Mouse (Mus musculus) bone marrow, adult 2 months (tissue): ENCODE measurements around the gene Amotl1.

Experiments used
- CTCF ChIP-seq: fragments of 200-500 bp; IDR thresholded peaks from 2 replicates; pipeline ENCODE4 v1.5.1; 2011; ENCODE audit warnings: low read length, control low read depth; ENCODE audit not compliant: control insufficient read depth, insufficient read depth
- POLR2A ChIP-seq: fragments of 200-500 bp; IDR thresholded peaks from 2 replicates; pipeline ENCODE4 v1.6.1; 2011; ENCODE audit warnings: low read depth, mild to moderate bottlenecking, control low read depth, low read length, borderline replicate concordance; ENCODE audit not compliant: control insufficient read depth

DNA sequence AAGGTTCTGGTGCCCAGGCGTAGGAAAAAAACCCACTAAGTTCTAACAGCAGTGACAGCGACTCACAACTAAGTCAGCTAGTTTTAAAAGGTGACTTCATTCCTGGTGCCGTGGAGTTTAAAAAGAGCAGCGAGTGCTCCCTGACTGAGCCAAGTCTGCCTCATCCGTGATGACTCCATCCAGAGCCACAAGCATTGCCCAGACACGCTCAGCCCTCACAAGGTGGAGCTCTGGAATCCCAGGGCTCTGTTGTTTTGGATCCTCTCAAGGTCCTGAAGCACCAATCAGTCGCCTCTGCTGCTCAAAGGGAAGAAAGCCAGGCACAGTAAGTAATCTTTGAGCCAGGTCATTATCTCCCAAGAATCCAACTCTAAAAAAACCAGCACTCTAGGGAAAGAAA, 18.0 kb upstream of the Amotl1 start:
- TF ChIP-seq CTCF: no peak
- TF ChIP-seq POLR2A: no peak
